Mouse (Mus musculus) stomach, embryonic 16.5 days (tissue): Measurements from ENCODE around the gene Alk. TPM values are rescaled to one million over a fixed set of nuclear protein-coding genes. Genes with fewer than 3 reads are reported as not detected.

ENCODE experiments used
- ATAC-seq: fragments of 200-750 bp; cut with Nextera tagmentation; 2 replicates; pipeline ENCODE4 v1.8.0; 2017; ENCODE audit warnings: moderate number of reproducible peaks, moderate TSS enrichment; ENCODE audit not compliant: insufficient read depth, low FRiP score
- H3K27ac ChIP-seq: fragments of 300-500 bp; sonication (generic); 2 replicates; pipeline ENCODE4 v1.5.1; 2014; ENCODE audit warnings: low read length
- H3K27me3 ChIP-seq: fragments of 300-500 bp; sonication (generic); 2 replicates; pipeline ENCODE4 v1.6.1; 2014; ENCODE audit warnings: low read length, control low read depth, mixed read lengths; ENCODE audit not compliant: control insufficient read depth, insufficient read depth
- H3K36me3 ChIP-seq: fragments of 300-500 bp; sonication (generic); 2 replicates; pipeline ENCODE4 v1.6.1; 2014; ENCODE audit warnings: low read length; ENCODE audit not compliant: control insufficient read depth, insufficient read depth
- H3K4me1 ChIP-seq: fragments of 300-500 bp; sonication (generic); 2 replicates; pipeline ENCODE4 v1.6.1; 2014; ENCODE audit warnings: low read length, control low read depth, mixed read lengths; ENCODE audit not compliant: control insufficient read depth, insufficient read depth
- H3K4me2 ChIP-seq: fragments of 300-500 bp; sonication (generic); 2 replicates; pipeline ENCODE4 v1.6.1; 2014; ENCODE audit warnings: low read depth, low read length, mixed read lengths
- H3K4me3 ChIP-seq: fragments of 300-500 bp; sonication (generic); replicated peaks from 2 replicates; pipeline ENCODE4 v1.5.1; 2014; ENCODE audit warnings: mild to moderate bottlenecking, low read length
- H3K9ac ChIP-seq: fragments of 300-500 bp; sonication (generic); 2 replicates; pipeline ENCODE4 v1.6.1; 2014; ENCODE audit warnings: low read length
- H3K9me3 ChIP-seq: fragments of 300-500 bp; sonication (generic); replicated peaks from 2 replicates; pipeline ENCODE4 v1.6.1; 2016; ENCODE audit warnings: low read length, control low read depth; ENCODE audit not compliant: control insufficient read depth
- WGBS: fragments of 180-500 bp; shearing (Covaris S2); extraction: QIAGEN DNeasy Blood & Tissue Kit; methylation state at CpG from one replicate; pipeline ENCODE4 v1.1.7; 2014; 5-methylcytosine and 5-hydroxymethylcytosine counted together
- polyA plus RNA-seq: library from polyadenylated mRNA; unstranded; fragments of >200 nt; fragmentation: Nextera tagmentation; extraction: Ambion mirVana; gene quantifications from 2 replicates; pipeline ENCODE4 v1.2.1, GENCODE M21; 2015

Alk gene
- polyA plus RNA-seq, 1 experiment from 2014 or later: 1.5 TPM

DNA sequence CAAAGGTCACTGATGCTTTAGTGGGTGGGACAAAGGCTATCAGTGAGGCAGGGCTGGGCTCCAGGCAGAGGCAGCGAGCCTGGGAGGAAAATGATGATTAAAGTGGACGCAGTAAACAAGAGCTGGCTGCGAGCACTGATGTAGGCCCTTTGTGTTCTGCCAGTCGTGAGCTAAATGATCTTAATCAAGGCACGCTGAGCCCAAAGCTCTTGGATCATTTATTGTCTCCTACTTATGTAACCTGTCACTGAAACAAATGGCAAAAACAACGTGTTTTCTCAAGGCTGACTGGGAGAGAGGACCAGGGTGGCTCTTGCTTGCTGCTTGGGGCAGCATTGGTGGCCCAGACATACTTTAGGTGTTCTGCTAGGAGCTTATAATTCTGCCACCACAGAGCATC is 663.0 kb downstream of the Alk start:
- Histone ChIP-seq H3K27me3 (no peaks in the 10 kb centered on the region), H3K9me3 (no peaks in the 10 kb centered on the region), H3K27ac (no peak overlapping the region), H3K36me3 (no peaks in the 10 kb centered on the region), H3K4me3 (no peak overlapping the region), H3K4me2 (no peak overlapping the region), H3K4me1 (no peaks in the 10 kb centered on the region), H3K9ac (no peak overlapping the region)
- ATAC-seq: no peak
- 40% methylated on average over 6 of the region's 6 CpGs for WGBS

GRCm38 (mm10) chr17:71936681-71937080 is 667.7 kb downstream of the Alk start:
- no peak for ATAC-seq
- Histone ChIP-seq H3K9me3 (no peaks in the 10 kb centered on the region), H3K9ac (no peak overlapping the region), H3K4me3 (no peak overlapping the region), H3K27me3 (no peaks in the 10 kb centered on the region), H3K4me2 (no peak overlapping the region), H3K27ac (no peak overlapping the region), H3K36me3 (no peaks in the 10 kb centered on the region), H3K4me1 (no peaks in the 10 kb centered on the region; the same call in 1 of the 2 replicates)

- Histone ChIP-seq H3K9me3 (no peaks in the 10 kb centered on the region), H3K27me3 (no peaks in the 10 kb centered on the region), H3K36me3 (no peaks in the 10 kb centered on the region), H3K4me1 (no peaks in the 10 kb centered on the region; the same call in 1 of the 2 replicates), H3K4me3 (no peak overlapping the region), H3K9ac (no peak overlapping the region), H3K27ac (no peak overlapping the region), H3K4me2 (no peak overlapping the region)
- ATAC-seq: peak; percentile 29; the same call in 1 of the 2 replicates
- WGBS: 65% methylated on average over 10 of the region's 10 CpGs
Observed at GRCm38 (mm10) chr17:71935837-71936236, 668.6 kb downstream of the Alk start.

- Histone ChIP-seq H3K9ac (no peak overlapping the region), H3K4me1 (no peaks in the 10 kb centered on the region; the same call in 1 of the 2 replicates), H3K4me3 (no peak overlapping the region), H3K27me3 (no peaks in the 10 kb centered on the region), H3K36me3 (no peaks in the 10 kb centered on the region), H3K4me2 (no peak overlapping the region), H3K27ac (no peak overlapping the region), H3K9me3 (no peaks in the 10 kb centered on the region)
- ATAC-seq: no peak
- 56% methylated on average over 3 of the region's 3 CpGs for WGBS
Observed at GRCm38 (mm10) chr17:71935336-71935735, 669.1 kb downstream of the Alk start.

- H3K36me3 ChIP-seq: no peaks in the 10 kb centered on the region
- ATAC-seq: no peak
- no peak overlapping the region for H3K4me2 ChIP-seq
- H3K9me3 ChIP-seq: no peaks in the 10 kb centered on the region
- H3K4me3 ChIP-seq: no peak overlapping the region
- no peak overlapping the region for H3K9ac ChIP-seq
- no peaks in the 10 kb centered on the region for H3K27me3 ChIP-seq
- H3K27ac ChIP-seq: no peak overlapping the region
- no peaks in the 10 kb centered on the region for H3K4me1 ChIP-seq
- 58% methylated on average over 5 of the region's 5 CpGs for WGBS
Observed at GRCm38 (mm10) chr17:71914941-71915340, 689.5 kb downstream of the Alk start.

GRCm38 (mm10) chr17:71914541-71914940 is 689.9 kb downstream of the Alk start:
- Histone ChIP-seq H3K9ac (no peak overlapping the region), H3K27ac (no peak overlapping the region), H3K9me3 (no peaks in the 10 kb centered on the region), H3K27me3 (no peaks in the 10 kb centered on the region), H3K4me3 (no peak overlapping the region), H3K4me1 (no peaks in the 10 kb centered on the region), H3K36me3 (no peaks in the 10 kb centered on the region), H3K4me2 (no peak overlapping the region)
- ATAC-seq: no peak
- WGBS: 60% methylated on average over 3 of the region's 3 CpGs

DNA sequence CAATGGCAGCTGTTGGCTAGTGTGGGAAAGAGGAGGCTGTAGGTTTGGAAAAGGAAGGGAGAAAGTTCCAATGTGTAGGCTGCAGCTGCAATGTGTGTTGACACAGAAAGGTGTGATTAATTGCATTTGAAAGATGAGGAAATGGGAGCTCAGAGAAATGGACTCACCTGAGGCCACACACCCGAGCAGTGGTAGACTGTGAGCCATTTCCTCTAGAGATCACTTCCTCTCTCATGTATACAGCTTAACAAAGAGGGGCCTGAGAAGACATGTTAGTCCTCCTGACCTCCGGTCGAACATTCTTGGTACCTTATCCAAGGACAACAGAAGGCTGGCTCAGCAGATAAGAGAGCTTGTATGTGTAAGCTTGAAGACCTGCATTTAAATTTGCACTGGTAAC is 691.2 kb downstream of the Alk start:
- H3K36me3 ChIP-seq: no peaks in the 10 kb centered on the region
- no peak overlapping the region for H3K4me2 ChIP-seq
- no peak overlapping the region for H3K27ac ChIP-seq
- no peaks in the 10 kb centered on the region for H3K9me3 ChIP-seq
- WGBS: 22% methylated on average over 3 of the region's 3 CpGs
- H3K27me3 ChIP-seq: no peaks in the 10 kb centered on the region
- no peak overlapping the region for H3K9ac ChIP-seq
- no peaks in the 10 kb centered on the region for H3K4me1 ChIP-seq
- peak; percentile 73; the same call in 1 of the 2 replicates for ATAC-seq
- H3K4me3 ChIP-seq: no peak overlapping the region

DNA sequence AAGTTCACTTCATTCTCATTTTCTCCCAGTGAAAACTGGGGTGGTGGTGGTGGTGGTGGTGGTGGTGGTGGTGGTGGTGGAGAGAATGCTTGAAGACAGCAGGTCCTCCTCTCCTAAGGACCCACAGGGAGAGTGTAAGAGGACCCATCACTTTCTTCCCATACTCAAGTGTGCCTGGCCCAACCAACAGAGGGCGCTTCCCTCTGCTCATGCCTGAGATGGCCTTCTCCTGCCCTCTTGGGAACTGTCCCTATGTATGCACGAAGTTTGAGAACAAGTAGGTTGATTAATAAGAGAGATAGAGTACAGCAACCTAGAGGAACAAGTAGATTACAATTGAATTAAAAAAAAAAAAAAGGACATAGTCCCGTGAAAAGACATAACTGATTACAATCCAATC is 695.3 kb downstream of the Alk start:
- H3K9me3 ChIP-seq: no peaks in the 10 kb centered on the region
- H3K9ac ChIP-seq: no peak overlapping the region
- H3K27ac ChIP-seq: no peak overlapping the region
- H3K36me3 ChIP-seq: no peaks in the 10 kb centered on the region
- H3K4me2 ChIP-seq: no peak overlapping the region
- H3K4me1 ChIP-seq: no peaks in the 10 kb centered on the region
- 33% methylated on average over 3 of the region's 3 CpGs for WGBS
- no peak overlapping the region for H3K4me3 ChIP-seq
- H3K27me3 ChIP-seq: no peaks in the 10 kb centered on the region
- ATAC-seq: no peak

- ATAC-seq: no peak
- 75% methylated on average over 6 of the region's 6 CpGs for WGBS
- no peaks in the 10 kb centered on the region for H3K4me1 ChIP-seq
- H3K36me3 ChIP-seq: no peaks in the 10 kb centered on the region
- H3K9ac ChIP-seq: no peak overlapping the region
- H3K27me3 ChIP-seq: no peaks in the 10 kb centered on the region
- no peaks in the 10 kb centered on the region for H3K9me3 ChIP-seq
- no peak overlapping the region for H3K4me2 ChIP-seq
- no peak overlapping the region for H3K27ac ChIP-seq
- no peak overlapping the region for H3K4me3 ChIP-seq
Observed at GRCm38 (mm10) chr17:71881369-71881768, 723.1 kb downstream of the Alk start.

DNA sequence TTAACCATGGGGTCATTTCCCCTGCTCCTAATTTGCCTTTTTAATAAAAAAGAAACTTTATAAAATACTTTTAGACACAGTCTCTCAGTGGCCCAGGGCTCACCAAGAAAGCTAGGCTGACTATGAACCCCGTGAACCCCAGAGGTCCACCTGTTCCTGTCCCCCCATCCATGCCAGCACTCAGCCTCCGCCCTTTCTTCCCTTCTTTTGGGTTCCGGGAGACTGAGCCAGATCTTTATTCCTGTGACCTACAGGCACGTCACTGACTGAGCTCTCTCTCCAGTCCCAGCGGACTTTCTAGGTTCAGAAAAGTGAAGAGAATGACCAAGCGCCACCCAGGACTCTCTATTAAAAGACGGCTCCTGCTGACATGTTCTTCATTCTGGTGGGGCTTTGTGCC is 728.9 kb downstream of the Alk start:
- Histone ChIP-seq H3K4me1 (no peaks in the 10 kb centered on the region), H3K27ac (no peak overlapping the region), H3K9ac (no peak overlapping the region), H3K4me3 (no peak overlapping the region), H3K27me3 (no peaks in the 10 kb centered on the region; the same call in 1 of the 2 replicates), H3K9me3 (no peaks in the 10 kb centered on the region), H3K4me2 (no peak overlapping the region), H3K36me3 (no peaks in the 10 kb centered on the region)
- ATAC-seq: no peak
- 84% methylated on average over 7 of the region's 7 CpGs for WGBS
